Mouse (Mus musculus) heart, adult 2 months (tissue): Measurements from ENCODE around the gene Gfm1.

Experiments used
- CTCF ChIP-seq: fragments of 200-600 bp; IDR thresholded peaks from 2 replicates; pipeline ENCODE4 v1.8.1; 2022; ENCODE audit warnings: antibody characterized with exemption, mild to moderate bottlenecking, moderate library complexity
- EP300 ChIP-seq: fragments of 200-500 bp; IDR thresholded peaks from 2 replicates; pipeline ENCODE4 v1.6.1; 2011; ENCODE audit warnings: low read depth, low read length, control low read depth; ENCODE audit not compliant: insufficient read depth
- POLR2A ChIP-seq: fragments of 200-500 bp; IDR thresholded peaks from 2 replicates; pipeline ENCODE4 v1.6.1; 2011; ENCODE audit warnings: mild to moderate bottlenecking, low read depth, low read length, control low read depth; ENCODE audit not compliant: insufficient read depth

- TF ChIP-seq CTCF (no peak), POLR2A (no peak), EP300 (no peak)
Observed at GRCm38 (mm10) chr3:67498773-67499405, 69.0 kb downstream of the Gfm1 start.
